Mouse (Mus musculus) embryonic fibroblast, embryonic 13.5 days (primary cell): ENCODE measurements around the gene Abl1.

Experiments
- CTCF ChIP-seq: IDR thresholded peaks from 2 replicates; pipeline ENCODE4 v1.5.1; 2011; ENCODE audit warnings: mild to moderate bottlenecking, control low read depth, low read length, moderate library complexity, borderline replicate concordance; ENCODE audit not compliant: insufficient read depth
- POLR2A ChIP-seq: IDR thresholded peaks from 2 replicates; pipeline ENCODE4 v1.6.1; 2011; ENCODE audit warnings: low read depth, mild to moderate bottlenecking, control low read depth, low read length, moderate library complexity

GRCm38 (mm10) chr2:31705914-31706313 lies 17.7 kb downstream of the Abl1 start:
- TF ChIP-seq POLR2A (no peak), CTCF (no peak)
